Mouse (Mus musculus) T-helper 2 cell (primary cell): Measurements from ENCODE around the gene Selenoo.

Source experiments
- in situ Hi-C: fragments of 300-600 bp; cut with MboI, MseI; formaldehyde crosslinking; loops from one replicate; pipeline ENCODE4 v1.15.1; 2025; ENCODE audit warnings: high pct_unique_total_duplicates

Gene Selenoo

DNA sequence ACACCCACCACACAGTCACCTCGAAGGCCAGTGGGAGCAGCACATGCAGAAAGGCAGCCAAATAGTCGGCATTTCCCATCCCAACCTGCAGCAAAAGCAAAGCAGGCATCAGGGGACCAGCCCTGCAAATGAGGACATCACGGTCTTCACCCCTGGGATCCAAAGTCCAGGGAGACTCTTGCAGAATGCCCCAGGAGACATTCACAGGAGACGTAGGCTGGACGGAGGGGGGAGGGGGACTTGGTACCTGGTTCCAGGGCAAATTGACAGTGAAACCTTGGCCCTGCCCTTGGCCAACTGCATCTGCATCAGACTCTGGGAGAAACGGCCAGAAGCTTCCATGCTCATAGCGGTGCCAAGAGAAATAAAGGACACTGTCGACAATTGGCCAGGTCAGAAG is 37.7 kb downstream of the Selenoo start:
- in situ Hi-C loops, result no loop called here

DNA sequence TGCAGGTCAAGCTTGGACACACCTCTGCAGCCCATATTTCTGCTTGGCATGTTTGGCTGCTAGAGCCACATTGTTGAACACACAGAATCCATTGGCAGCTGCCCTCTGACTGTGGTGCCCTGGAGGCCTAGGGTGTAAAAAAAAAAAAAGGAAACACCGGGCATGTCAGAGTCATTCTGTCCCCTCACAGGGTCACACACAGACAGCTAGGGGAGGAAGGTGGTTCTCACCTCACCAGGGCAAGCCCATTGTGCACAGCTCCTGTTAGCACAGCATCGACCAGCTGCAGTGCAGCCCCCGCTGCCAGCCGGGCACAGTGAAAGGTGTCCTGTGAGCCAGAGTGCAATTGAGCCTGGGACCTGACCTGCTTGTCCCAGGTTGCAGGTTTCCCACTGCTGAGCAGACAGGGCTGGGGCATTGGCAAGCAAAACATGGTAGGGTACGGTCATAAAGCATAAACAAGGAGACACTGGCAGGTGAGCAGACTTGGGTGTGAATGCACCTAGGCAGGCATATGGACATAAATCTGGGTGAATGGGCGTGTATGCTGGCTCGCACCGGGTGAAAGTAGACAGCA is 38.6 kb downstream of the Selenoo start:
- in situ Hi-C loops, result no loop called here

DNA sequence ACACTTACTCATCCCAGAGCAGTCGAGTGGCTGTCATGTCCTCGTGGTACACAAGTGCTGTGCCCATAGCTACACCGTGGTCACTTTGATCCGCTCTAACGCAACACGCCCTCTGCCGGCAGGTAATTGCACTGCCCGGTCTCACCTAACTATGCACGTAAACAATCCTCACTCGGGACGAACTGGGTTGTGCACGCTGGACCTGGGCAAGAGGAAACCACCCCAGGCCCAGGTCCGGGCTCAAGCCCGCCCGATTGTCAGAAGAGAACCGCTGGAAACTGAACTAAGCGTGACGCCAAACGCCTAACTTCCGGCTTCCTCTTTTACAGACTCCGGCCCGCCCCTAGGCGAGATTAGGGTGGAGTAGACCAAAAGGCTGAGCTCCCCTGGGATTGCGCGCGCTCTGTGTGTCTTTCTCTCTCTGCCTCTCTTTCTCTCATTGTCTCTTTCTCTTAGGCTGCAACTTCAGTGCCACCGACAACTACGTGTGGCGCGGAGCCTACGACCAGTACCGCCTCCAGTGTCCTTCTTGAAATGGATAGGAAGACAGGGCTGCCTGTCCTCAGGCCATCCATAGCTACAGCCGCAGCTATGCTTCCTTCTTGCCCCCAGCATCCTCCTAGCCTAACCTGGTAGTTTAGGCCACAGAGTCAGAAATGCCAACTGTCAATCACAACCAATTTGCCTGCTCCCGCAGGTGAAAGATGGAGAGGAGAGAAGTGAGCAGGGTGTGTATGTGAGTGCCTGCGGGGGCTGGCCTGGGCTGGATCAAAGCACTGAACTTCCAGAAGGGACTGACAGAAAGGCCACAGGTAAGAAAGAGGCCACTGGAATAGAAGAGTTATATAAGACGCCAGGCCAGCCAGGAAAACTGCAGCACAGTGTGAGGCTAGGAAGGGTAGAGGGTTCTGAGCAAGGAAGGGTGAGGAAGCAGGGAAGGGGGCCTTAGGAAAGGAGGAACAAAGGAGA is 39.8 kb downstream of the Selenoo start, which contains the start of gene Hdac10:
Gene Hdac10 (minus strand): TSS at position 319 of the 969 bp plus-strand sequence.
- in situ Hi-C loops, result no loop called here

DNA sequence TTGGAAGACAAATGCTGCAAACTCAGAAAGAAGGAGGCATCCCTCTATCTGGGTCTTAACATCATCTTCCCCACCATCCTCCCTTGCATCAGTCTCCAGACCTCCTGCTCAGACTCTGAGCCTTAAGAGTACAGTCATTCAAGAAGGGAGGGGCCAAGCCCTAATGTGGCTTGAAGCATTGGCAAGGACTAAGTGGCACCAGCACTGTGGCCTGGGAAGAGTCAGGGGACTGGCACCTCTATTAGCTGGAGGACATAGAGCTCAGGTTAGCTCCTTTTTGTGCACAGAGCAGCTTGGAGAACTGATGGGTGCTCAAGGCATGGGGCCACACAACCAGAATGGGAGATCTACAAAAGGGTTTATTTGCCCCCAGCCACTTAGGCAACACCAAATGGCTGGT is 41.4 kb downstream of the Selenoo start:
- in situ Hi-C loops, result no loop called here

DNA sequence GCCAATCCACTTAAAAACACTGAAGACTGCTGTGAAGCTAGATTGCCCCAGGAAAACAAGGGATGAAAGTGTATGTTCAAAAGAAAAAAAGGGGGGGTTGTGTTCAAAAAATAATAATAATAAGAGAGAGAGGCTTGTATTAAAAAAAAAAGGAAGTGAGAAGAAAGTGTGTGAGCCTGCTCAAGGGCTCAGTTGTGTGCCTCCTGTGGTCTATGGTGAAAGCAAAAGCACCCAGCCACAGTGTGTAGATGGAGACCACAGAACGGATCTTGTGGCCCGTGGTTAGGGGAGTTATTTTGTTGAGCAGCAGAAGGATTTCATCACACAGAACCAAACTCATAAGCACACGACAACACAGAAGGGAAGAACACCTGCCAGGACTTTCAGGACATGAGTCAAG is 42.4 kb downstream of the Selenoo start:
- in situ Hi-C loops, result no loop called here

DNA sequence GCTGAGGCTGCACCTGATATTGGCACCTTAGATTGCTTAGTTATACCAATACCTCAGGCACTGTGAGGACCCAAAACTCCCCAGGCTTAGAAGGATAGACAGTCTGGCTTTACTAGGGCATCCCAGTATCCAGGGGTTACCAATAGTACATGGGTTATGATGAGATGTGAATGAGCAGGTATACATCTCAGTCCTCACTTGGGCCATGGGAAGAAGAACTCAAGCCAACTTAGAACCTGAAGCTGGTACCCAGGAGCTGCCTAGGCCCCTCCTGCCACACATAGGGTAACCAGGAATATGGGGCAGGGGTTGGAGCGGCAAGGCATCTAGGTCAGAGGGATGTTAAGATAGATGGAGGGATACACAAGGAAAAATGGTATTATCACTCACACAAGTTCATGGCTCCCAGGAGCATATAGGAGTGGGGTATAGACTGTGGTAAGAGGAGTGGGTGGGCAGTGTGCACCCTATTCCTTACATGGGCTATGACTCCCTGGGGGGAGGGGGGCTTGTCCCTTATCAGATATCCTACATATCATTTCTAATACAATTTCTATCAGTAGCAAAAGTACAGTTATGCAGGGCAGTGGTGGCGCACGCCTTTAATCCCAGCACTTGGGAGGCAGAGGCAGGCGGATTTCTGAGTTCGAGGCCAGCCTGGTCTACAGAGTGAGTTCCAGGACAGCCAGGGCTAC is 47.7 kb downstream of the Selenoo start:
- in situ Hi-C loops, result no loop called here

DNA sequence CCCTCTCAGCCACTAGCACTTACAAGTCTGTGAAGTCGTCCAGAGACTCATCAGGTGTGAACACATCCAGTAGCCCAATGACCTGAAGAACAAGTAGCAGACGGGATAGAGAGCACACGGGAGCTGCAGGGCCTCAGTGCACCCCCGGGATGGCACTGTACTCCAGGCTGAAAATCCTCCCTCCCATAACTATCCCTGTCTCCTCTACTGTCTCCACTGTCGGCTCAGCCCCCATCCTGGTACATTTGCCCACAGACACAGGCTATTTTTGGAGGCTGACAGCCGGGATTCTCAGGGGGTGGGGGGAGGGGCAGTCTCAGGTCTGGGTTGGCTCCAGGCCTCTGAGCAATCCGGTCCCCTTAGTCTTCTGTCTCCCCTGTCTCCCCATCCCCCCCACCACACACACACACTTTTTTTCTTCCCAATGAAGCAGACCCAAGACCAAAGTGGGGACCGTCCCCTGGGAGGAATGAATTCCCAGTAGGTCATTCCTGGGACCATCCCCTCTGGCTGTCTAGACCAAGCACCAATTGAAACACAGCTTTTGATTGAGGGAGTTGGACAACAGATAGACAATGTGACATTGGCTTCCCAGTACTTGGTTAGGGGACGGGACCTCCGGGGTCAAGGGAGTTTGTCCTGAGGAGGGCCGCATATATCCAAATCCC is 48.6 kb downstream of the Selenoo start:
- in situ Hi-C loops, result no loop called here

DNA sequence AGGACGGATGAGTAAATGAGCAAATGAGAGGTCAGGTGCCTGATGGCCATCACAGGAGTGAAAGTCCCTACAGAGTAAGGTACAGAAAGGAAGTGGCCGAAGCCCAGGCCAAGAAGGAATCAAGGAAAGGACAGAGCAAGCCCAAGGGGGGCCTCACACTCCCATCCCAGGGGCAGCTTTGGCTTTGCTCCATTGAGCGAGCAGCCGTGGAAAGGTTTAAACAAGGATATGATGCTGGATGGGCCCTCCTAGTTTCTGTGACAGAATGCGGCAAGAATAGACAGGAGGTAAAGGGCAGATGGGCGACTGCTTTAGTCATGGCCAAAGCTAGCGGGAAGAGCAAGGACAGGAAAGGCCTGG is 49.1 kb downstream of the Selenoo start:
- in situ Hi-C loops, result no loop called here

DNA sequence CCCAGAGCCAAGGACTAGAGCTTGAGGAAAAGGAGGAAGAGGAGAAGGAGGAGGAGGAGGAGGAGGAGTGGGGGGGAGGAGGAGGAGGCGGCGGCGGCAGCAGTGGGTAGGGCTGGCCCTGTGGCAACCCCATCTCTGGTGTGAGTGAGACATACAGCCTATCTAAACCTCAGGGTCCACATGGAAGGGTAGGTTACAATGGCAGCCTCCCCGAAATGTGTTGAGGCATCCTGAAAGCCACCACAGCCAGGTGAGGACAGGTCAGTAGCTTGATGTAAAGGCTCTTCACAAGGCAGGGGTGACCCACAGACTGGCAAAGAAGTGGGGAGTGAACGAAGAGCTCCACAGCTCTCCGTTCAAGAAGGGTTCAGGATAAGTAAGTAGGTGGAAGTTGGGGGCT is 49.6 kb downstream of the Selenoo start:
- in situ Hi-C loops, result no loop called here

DNA sequence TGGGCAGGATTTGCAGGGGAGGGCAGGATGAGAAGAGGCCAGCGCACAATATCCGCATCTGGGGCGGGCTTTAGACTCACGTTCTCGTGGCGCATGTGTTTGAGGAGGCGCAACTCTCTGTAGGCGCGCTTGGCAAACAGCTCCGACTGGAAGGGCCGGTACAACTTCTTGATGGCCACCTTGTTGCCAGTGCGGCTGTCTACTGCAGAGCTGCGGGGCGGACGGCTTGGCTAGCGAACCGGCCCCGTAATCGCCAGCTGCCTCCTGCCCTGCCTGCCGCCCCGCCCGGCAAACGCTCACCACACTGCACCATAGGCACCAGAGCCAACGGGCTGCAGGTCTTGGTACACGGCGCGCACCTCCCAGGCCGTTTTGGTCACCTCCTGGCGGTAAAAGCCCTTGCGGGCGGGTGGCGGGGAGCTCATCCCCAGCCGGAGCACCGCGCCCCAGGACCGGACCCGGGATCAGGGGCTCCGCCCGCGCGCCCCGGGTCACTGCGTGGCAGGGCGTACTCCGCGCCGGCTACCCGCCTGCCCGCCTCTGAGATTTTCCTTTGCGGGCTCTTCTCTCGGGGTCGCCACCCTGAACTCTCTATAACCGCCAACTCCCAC is 51.3 kb downstream of the Selenoo start:
- in situ Hi-C loops, result no loop called here

DNA sequence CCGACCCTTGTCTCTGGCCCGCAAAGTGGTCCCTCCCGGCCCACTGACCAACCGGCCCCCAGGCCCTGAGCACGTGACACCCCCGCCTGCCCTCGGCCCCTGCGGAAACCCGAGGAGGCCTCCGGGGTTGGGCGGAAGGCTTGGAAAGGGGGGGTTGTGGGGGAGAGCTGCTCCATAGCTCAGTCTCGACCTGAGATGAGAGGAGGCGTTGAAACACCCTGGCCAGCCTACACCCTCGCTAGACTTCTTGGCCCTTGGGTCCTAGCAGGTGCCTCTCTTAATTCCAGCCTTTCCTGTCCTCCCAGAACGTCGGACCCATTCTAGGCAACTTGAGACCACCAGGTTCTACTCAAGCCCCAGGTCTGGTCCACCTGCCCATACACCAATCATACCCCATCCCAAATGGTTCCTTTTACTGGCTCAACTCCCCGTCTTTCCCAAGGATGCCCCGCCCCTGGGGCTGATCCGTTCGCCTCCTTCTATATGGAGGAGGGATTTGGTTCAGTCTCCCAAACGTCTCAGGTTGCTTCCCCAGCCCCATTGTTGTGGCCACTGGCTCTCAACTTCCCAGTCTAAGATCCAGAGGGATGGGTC is 51.9 kb downstream of the Selenoo start, which contains the start of gene Mapk12:
Gene Mapk12 (minus strand): TSS at position 45 of the 594 bp plus-strand sequence.
- in situ Hi-C loops, result no loop called here

DNA sequence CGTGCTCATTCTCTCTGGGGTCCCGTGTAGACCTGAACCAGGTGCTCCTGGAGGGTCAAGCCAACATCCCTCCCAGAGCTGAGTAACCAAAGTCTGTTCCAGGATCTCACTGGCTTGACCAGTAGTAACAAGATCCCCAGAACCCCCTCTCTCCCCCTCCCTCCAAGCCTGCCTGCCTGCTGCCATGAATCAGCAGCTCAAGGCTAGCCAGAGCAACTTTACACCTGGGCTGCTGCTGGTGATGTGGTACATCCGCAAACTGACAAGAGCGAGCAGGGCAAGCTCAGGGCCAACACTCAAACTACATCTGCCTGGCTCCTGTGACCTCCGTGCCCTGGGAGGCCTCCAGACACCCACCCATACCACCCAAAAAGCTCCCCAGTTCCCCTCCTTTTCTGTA is 52.6 kb downstream of the Selenoo start:
- in situ Hi-C loops, result no loop called here

DNA sequence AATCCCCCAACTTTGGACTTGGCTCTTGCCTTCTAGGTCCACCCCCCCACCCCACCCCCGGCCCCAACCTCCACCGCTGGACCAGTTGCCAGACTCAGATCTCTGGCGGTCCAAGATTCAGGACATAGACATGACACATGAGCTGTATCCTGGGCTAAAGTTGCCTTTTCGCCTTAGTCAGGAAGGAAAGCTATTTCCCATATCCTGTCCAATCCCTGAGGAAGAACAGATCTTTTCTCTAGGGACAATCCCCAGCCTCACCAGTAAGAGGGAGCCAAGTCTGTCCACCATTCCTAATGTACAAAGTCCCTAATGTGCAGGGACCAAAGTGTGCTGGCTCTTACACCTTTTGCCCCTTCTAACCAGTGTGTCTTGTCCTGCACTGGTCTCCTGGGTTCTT is 53.0 kb downstream of the Selenoo start:
- in situ Hi-C loops, result no loop called here

DNA sequence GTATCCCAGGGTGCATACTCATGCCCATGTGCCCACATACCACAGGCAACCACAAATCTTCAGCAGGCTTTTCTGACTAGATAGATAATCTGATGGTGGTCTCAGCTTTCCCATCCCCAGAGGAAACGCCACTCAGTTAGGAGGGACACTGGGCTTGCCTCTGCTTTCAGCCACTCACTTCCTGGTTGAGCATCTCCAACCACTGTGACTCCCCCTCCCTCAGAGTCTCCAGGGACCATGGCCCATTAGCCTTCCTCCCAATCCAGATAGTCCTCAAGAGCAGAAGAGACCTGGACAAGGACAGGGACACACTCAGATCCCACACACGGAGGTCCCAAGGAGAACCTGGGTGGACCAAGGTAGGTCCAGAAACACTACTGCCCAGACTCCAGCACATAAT is 54.2 kb downstream of the Selenoo start:
- in situ Hi-C loops, result no loop called here

DNA sequence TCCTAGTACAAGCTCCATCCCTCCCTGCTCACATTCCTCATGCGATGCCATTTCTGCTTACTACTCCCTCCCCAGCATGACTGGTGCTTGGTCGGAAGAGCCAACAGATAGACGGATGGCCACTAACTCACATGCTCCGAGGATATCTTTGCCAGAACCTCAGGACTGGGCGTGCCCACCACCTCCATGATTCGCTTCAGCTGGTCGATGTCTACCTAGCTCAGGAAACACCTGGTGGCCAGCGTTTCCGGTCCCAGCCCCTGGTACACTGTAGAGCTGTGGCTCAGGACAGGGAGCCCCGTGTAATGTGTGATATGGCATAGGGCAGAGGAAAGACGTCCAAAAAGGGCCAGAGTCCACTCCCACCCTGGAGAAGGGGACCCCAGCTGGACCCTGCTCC is 56.1 kb downstream of the Selenoo start:
- in situ Hi-C loops, result no loop called here

DNA sequence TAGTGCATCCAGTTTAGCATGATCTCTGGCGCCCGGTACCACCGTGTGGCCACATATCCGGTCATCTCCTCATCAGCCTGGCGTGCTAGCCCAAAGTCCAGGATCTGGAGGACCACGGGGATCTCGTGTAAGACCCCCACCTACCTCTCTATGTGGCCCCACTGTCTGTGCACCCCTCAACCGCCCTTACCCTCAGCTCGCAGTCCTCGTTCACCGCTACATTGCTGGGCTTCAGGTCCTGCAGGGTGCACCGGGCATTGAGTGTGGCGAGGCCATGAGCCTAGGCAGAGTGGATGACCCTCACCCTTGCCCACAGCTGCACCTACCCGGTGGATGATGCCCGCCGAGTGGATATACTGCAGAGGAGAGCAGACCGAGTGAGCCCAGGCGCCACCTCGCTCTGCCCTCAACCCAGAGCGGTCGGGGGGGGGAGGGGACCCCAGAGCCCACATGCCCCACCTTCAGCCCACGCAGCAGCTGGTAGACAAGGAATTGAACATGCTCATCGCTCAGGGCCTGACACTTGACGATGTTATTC is 57.0 kb downstream of the Selenoo start:
- in situ Hi-C loops, result no loop called here

DNA sequence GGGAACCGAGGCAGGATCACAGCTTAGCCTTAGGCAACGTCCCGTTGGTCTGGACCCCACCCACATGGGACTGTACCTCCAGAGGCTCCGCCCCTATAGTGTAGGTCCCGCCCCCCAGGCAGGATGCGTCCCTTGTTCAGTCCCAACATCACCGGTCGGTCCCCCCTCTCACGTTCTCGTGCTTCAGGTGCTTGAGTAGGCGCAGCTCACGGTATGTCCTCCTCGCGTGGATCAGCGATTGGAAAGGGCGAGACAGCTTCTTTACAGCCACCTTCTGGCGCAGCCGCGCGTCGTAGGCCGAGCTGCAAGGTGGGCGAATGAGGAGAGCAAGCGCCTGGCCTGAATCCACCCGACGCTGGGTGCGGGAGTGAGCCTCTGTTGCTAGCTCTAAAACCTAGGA is 57.7 kb downstream of the Selenoo start:
- in situ Hi-C loops, result no loop called here

DNA sequence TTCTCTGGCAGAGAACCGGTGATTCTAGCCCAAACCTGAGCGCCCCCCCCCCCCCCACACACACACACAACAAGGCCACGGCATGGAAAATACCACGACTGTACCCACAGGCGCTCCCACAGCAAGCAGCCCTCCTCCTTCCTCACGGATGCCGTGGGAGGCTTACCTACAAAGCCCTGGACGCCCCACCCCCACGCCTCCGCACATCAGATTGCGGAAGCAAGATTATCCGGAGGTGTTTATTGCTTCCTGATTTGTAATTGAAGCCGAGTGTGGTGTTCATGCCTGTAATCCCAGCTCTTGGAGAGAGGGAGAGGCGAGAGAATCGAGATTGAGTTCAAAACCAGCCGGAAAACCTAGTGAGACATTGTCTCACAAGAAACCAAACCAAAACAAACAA is 58.1 kb downstream of the Selenoo start:
- in situ Hi-C loops, result no loop called here

DNA sequence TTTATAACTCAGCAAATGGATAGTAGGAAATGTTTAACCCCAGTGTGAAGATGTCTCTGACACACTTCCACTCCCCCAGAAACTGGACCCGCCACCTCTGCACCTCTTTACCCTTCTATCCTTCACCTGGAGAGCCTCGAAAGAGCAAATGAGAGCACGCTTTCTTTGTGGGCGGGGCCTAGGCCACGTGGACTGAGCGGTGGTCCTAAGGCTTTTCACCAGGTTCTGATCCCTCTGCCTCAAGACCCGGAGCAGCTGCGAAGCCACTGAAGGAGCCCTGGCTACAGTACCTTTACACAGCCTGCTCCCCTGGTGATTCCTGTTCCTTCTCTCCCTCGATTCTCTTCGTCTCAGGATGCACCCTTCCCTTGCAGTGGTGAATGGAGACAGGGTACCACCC is 58.6 kb downstream of the Selenoo start:
- in situ Hi-C loops, result no loop called here

DNA sequence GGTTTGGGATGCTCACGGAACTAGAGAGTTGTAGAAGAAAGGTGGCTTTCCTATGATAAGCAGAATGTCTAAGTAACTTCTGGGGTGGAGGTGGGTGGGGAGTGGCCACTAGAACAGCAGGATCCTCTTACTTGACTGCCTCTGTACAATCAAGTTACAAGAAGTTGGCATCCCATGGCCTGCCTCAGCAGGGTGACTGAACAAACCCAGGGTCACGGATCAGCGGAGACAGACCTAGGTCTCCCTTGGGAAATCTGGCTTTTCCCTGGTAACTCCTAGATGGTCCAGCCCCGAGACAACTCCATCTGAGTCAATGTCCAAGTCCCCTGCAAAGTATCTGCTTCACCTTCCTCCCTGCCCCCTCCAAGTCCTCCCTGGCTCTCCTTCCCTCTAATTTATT is 59.0 kb downstream of the Selenoo start:
- in situ Hi-C loops, result no loop called here
